Mouse (Mus musculus) ES-E14 (cell line): Measurements from ENCODE around the gene Ppp1r1b.

Experiments used
- CHD2 ChIP-seq: IDR thresholded peaks from 2 replicates; pipeline ENCODE4 v1.6.1; 2014; ENCODE audit warnings: mild to moderate bottlenecking, low read depth, low read length, inconsistent platforms
- HCFC1 ChIP-seq: IDR thresholded peaks from 2 replicates; pipeline ENCODE4 v1.6.1; 2012; ENCODE audit warnings: low read length, inconsistent platforms, borderline replicate concordance; ENCODE audit not compliant: insufficient read depth
- MAFK ChIP-seq: IDR thresholded peaks from 2 replicates; pipeline ENCODE4 v1.6.1; 2014; ENCODE audit warnings: mild to moderate bottlenecking, low read depth, low read length, inconsistent platforms; ENCODE audit not compliant: insufficient read depth
- ZC3H11A ChIP-seq: IDR thresholded peaks from 2 replicates; pipeline ENCODE4 v1.6.1; 2012; ENCODE audit warnings: low read depth, mild to moderate bottlenecking, inconsistent platforms, low read length, borderline replicate concordance

GRCm38 (mm10) chr11:98330745-98331204 lies 17.4 kb upstream of the Ppp1r1b start:
- TF ChIP-seq CHD2 (no peak), MAFK (no peak), HCFC1 (no peak), ZC3H11A (no peak)
